Mouse (Mus musculus) megakaryocyte, adult 5-6 weeks (primary cell): ENCODE data around the gene Mepce. TPM values are rescaled to one million over a fixed set of nuclear protein-coding genes. Genes with fewer than 3 reads are reported as not detected.
"Not testable (repeated sequence)": the region's sequence is repeated elsewhere in the genome, so short reads cannot be mapped to it uniquely, and the experiment has no call there.

Experiments
- ATAC-seq: 2 replicates; pipeline ENCODE4 v1.8.0; 2016; ENCODE audit warnings: mild to moderate bottlenecking, inconsistent platforms; ENCODE audit not compliant: poor library complexity, severe bottlenecking
- total RNA-seq, 2 experiments: library from RNA; stranded (forward) in 1 of 2; stranded (reverse) in 1 of 2; fragments of 153-499, 151-499 nt in 1 of 2; fragments of 221-1000, 200-1000 nt in 1 of 2; gene quantifications; 2 replicates each; pipeline versions ENCODE4 v1.2.3 to v1.2.4; 2015 to 2017

Gene Mepce
- total RNA-seq, 2 experiments from 2014 or later: 16.2 to 24.0 TPM

DNA sequence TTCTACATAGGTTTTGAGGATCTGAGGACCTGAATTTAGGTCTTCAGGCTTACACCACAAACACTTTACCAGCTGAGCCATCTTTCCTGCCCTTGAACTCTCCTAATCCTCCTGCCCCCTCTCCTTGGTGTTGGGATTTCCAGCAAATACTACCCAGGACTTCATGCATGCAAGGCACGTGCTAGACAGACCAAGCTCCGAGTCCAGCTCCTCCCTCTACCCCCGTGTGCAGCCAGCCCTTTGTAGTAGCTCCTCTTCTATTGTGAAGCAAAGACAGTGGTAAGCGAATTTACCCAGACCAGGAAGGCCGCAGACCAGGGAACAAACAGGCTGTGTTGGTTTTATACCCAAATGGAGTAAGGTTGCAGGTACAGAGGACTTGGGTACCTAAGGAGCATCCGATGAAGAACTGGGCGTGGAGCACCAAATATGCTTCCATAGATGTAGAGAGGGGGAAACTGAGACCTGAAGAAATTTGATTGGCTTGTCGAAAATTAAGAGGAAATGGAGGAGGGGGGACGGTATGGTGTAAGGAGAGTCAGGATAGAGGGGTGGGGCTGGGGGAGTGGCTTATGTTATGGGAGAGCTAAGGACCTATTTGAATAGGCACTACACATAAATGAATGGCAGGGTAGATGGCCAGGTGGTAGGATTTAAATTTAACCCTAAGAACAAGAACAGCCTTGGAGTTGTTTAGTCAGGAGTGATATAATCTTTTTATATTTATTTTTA, 22.7 kb downstream of the Mepce start:
- no peak for ATAC-seq

DNA sequence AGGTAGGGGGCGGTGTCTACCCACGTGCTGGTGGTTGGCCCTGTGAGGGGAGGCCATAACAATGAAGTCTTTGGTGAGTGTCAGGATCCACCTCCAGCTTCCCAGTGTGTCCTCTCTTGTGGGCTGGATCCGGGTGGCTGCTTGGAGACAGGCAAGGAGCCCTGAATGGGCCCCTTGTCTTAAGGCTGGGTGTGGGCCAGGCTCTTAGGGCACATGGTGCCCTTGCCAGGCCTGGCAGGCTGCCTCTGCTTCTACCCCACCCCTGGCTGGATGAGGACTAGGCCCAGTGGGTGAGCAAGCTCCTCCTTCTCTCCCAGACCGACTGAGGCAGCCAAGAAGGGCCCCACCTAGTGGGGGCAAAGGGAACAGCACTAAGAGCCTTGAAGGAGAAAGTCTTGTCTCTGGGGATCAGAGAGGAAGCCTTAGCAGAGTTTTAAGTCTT, 27.5 kb downstream of the Mepce start:
- ATAC-seq: peak; percentile 87

DNA sequence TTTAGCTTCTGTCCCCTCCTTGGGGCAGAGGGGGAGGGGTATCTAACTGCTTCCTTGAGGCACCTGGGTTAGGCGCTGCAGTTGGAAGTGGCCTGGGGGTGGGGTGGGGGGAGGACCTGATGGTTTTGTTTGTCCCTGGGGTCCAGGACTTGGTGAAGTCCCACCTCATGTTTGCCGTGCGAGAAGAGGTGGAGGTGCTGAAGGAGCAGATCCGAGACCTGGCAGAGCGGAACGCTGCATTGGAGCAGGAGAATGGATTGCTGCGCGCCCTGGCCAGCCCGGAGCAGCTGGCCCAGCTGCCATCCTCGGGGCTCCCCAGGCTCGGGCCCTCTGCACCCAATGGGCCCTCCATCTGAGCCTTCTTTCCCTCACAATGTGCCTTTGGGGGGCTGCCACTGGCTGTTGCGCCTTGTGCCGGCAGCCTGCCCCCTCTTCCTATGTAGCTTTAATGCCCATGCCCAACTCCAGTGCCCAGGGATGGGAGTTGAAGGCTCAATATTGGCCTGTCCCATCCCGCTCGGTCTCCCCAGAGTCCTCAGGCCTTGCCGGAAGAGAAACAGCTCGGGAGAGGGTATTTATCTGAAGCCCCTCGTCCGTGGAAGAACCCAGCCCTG, 28.4 kb downstream of the Mepce start:
- ATAC-seq: no peak

DNA sequence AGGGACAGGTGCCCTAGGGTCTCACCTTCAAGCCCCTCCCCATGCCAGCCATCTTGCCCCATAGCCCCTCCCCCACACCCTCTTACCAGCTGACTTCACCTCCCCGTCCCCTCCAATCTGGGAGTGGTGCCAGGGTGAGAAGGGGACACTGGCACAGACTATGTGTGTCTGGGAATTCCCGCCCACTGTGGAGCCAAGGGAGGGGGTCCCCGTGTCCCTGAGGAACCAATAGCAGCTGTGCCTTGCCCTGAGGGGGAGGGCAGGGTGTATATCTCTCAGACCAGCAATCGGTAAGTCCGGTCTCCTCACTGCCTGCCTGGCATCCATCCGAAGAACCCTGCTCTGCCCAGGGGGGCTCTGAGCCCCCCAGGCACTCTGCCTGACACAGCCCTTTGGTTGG, 29.6 kb downstream of the Mepce start:
- no peak for ATAC-seq

DNA sequence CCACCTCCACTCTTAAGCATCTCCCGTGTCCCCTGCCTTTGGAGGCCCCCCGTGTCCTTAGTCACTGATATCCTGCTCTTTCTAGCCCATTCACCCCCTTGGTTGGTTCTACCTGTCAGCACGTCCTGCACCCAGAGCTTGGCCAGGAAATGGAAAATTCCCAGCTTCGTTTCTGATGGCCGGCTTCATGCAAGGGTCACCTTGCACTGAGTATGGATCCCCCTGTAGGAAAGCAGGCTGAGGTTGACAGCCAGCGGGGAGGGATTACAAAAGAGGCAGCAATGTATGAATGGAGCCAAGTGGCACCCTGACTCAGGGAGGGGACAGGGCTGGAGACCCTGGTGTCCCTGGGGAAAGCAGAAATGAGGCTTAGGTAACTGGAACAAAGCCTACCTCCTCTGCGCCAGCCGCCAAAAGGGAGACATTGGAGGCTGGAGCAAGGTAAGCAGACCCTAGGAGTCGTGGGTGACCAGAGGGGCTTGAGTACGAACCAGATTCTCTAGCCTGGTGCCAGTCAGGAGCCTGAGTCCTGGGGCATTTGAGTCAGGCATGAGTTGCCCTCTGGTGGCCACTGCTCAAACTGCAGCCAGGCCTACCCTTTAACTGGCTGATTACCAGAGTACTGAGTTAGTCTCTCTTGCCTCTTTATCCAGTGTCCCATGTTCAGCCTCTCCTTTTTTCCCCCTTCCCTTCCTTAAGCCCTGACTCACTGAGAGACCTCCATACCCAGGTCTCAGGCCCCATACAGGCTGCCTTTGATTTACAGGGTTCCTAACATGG, 30.4 kb downstream of the Mepce start:
- peak; percentile 87 for ATAC-seq

DNA sequence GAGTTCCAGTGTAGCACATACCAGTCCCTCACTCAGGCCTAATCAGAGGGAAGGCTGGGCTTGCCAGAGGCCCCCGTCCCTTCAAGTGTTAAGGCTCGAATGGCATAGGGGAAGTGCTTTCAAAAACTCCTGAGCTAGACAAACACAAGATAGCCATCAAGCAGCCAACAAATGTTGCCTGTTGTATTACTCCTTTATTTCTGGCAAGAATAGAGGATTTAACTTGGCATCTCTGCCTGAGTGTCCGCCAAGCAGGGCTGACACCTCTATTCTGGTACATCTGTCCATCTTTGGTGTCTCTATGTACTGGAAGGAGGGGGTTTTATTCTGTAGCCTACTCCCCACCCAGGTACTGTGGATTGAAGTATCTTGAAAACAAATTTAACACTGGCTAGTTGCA, 31.3 kb downstream of the Mepce start:
- no peak for ATAC-seq

DNA sequence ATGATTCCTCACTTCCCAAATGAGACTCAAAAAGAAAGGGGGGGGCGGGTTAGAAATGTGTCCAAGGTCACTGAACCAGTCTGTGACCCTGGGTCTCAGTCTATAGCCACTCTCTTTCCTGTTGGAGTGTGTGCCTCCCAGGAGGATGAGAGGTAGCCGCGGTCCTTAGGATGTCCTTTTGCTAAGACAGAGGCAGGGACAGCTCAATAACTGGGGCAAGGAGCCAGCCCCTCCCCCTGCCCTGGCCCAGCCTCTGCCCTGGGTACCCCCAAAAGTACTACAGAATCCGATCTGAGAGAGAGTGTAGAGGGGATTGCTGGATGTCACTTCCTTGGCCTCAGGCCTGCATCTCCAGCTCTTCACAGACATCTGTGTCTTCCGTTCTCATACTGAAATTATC, 32.0 kb downstream of the Mepce start:
- no peak for ATAC-seq

DNA sequence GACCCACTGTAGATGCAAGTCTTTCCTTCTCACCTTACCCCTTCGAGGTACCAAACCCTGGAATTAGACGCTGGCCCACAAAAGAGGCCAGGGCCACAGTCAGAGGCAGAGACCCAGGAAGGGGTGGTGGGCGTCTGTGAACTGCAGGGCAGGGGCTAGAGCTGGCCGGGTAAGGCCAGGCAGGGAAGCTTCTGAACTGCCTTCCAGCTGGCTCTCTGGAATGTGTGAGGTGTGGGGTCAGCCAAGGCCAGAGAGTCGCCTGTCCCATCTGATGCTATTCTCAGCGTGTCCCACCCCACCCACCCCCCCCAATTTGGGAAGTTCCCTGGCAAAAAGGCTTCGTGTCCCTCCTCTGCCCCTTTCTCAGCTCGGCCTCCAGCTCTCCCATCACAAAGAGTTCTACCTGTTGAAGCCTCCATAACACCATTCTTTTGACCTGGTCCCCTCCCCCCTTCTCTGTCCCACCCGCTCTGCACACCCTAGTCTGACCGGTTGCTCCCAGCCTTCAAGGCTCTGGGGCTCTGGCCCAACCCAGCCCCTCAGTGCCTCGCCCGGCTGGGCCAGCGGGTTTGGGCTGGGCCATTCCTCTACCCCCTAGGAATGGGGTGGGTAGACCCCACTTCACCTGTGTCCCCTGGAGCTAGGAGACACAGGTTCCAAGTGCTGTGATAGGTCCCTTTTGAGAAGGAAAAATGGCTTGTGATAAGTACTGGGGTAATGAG, 34.2 kb downstream of the Mepce start:
- ATAC-seq: no peak

DNA sequence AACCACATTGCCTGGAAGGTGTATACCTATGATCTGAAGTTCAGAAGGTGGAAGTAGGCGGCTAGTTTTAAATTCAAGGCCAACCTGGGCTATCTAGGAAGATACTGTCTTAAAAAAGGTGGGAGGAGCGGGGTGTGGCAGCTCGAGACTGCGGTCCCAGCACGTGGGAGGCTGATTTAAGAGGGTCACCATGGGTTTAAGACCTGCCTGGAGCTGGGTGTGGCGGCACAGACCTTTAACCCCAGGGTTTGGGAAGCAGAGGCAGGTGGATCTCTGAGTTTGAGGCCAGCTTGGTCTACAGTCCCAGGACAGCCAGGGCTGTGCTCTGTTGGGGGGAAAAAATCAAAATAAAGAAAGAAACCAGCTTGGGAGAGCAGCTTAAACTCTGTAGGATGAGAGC, 35.5 kb downstream of the Mepce start:
- no peak for ATAC-seq

DNA sequence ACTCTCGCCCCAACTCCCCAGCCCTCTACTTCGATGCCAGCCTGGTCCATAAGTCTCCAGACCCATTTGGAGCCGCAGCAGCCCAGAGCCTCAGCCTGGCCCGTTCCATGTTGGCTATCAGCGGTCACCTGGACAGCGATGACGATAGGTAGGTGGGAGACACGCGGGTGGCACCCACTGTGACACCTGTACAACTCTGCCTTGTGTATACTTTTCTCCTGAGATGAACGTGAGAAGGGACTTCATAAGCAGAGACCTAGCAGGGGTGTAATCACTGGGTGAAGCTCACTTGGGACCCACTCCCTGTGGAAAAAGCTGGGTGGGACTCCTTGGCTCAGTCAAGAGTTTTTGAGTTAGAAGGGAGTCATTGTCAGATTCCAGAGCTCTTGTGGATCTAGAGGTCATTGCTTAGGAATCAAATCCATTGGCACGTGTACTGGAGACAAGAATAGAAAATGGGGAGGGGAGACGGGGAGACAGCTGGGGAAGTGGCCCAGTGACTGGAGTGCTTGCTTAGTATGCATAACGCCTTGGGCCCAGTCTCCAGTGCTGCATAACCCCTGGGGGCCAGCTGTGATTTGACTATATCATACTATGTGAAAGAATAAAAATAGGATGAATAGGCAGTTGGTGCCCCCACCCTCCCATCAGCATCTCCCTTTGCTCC, 36.1 kb downstream of the Mepce start:
- no peak for ATAC-seq

DNA sequence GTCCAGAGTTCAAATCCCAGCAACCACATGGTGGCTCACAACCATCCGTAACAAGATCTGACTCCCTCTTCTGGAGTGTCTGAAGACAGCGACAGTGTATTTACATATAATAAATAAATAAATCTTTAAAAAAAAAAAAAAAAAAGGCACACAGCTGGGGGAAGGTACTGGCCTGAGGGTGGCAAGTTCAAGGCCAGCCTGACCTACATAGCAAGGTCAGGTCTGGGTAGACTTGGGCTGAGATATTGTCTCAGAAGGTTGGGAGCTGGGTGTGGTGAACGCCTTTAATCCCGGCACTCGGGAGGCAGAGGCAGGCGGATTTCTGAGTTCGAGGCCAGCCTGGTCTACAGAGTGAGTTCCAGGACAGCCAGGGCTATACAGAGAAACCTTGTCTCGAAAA, 37.2 kb downstream of the Mepce start:
- not testable (repeated sequence) for ATAC-seq

DNA sequence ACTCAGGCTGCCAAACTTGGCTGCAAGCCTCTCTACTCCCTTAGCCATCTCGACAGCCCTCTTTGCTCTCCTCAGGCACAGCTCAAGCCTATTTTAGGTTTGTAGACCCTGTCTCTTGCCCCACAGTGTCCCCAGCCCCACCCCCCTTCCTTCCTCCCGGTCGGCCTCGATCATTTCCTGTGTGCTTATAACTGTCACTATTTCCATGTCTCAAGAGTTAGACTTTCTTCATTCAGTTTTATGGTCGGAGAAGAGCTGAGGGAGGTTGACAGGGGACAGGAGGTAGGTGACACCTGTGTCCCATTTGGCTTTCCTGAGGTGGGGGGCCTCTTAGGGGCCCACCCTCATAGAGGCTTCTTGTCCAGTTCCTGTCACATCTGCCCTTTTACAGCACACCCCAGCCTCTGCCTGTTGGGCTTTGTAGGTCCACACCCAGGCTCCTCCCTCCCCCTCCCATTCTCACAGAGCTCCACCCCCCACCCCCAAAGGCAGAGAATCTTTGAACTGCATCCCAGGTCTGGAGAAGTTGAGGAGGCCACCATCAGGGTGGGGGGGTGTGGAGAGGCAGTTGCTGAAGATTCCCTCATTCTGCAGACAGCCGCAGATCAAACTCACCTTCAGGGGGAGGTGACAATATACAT, 38.1 kb downstream of the Mepce start:
- peak; percentile 19 for ATAC-seq

DNA sequence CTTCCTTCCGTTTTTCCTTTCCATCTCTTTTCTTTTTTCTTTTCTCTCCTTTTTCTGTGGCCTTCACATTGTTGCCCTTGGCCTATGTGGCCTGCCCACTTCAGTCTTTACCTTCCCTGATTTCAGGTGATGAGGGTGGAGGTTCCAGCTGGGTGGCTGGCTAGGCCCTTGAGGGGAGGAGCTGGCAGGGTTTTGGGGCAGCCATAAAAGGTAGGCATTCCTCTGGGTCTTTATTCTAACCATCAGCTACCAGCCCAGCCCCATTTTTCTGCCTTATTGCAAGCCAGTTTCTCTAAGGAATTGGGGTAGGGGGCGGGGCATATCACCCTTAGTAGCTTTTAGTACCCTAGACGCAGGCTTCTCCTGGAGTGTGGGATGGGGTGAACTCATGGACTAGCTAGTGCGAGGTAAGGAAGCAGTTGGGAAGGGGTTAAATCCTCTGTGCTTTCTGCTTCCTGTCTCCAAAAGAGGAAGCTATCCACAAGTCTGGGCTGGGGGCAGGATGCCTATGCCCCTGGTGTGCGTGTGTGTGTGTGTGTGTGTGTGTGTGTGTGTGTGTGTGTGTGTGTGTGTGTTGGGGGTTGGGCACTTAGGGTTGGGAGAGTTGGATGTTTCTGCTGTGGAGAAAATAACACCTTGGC, 39.2 kb downstream of the Mepce start:
- ATAC-seq: peak; percentile 41

DNA sequence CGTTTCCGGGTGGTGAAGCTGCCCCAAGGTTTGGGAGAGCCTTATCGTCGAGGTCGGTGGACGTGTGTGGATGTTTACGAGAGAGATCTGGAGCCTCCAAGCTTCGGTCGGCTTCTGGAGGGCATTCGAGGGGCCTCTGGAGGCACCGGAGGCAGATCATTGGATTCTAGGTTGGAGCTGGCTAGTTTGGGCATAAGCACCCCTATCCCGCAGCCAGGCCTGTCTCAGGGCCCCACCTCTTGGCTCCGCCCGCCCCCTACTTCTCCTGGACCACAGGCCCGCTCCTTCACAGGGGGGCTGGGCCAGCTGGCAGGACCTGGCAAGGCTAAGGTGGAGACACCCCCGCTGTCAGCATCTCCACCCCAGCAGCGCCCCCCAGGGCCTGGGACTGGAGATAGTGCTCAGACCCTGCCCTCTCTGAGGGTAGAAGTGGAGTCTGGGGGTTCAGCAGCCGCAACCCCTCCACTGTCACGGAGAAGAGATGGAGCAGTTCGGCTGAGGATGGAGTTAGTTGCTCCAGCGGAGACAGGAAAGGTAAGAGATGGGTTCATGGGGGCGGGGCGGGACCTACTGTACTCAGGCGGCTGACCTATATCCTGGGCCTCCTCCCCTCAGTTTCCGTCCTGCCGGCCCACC, 40.0 kb downstream of the Mepce start:
- ATAC-seq: peak; percentile 26

DNA sequence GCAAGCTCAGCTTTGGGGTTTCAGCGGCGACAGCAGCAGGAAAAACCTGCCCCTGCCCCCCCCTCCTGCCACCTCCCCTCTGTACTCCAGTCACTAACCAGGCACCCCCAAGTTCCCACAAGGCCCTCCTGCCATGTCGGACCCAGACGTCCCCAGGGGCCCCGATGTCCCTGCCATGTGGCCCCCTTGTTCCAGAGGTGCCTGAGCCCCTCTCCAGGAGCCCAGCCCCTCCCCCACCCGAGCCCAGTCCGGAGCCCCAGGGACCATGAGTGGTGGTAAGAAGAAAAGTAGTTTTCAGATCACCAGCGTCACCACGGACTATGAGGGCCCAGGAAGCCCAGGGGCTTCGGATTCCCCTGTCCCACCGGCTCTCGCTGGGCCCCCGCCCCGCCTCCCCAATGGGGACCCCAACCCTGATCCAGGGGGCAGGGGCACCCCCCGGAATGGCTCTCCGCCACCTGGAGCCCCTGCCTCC, 40.6 kb downstream of the Mepce start:
- no peak for ATAC-seq

DNA sequence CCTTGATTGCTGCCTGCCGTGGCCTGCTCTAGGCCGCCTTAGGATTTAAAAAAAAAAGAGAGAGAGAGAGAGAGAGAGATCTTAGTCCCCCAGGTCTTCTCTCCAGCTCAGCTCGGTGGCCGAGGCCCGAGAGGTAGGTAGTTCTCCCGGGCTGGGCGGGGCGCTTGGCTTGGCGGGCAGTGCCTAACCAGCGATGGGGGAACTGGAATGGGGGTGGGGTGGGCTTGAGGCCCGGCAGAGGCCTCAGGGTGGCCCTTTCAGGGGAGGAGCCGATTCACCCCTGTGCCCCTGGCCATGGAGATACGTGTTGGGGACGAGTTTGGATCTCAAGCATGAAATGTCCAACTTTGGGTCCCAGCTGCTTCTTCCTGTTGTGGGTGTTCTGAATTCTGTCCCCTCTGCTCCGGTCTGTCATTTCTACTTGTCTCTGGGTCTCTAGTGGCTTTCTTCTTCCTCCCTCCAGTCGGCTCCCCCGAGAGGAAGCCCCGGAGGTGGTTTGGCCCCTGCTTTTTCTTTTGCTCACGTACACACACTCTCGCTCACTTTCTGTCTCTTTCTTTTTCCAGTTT, 41.1 kb downstream of the Mepce start:
- peak; percentile 22; the same call in 1 of the 2 replicates for ATAC-seq

DNA sequence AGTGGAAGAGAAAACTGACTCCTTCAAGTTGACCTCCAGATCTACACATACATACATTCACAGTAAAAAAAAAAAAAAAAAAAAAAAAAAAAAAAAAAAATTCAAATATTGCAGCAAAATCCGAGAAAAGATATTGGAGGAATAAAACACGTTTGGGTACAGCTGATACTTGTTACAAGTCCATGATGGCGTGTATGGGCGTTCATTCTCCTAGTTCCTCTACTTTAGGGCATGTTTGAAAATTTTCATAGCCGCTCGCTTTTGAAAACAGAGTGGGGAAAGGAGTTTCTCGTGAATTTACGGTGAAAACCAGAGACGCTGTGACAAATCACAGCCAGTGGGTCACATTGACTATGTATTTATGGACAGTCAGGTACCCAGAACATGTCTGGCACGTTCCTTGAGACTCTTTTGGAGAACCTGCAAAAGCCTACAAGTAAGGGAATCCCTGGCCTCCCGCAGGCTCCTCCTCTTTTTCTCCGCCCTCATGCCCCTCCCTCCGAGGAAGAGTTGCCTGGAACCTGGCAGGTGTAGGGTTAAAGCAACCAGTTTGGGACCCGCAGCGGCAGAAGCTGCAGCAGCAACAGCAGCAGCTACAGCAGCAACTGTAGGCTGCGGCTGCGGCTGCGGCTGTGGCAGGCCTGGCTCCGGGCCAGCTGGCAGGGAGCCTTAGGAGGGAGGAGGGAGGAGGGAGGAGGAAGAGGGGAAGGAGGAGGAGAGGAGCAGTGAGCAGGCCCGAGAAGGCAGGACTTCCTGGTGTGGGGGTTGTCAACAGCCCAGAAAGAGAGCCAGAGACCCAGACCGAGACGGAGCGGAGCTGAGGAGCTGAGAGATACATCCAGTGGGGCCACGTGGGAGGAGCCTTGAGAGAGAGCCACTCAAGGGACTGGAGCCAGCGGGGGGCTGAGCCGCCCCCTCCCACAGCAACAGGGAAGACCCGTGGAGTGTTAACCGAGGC, 42.0 kb downstream of the Mepce start, which contains the start of gene Tsc22d4:
Gene Tsc22d4, plus strand, starts transcription at position 517 of the 958 bp plus-strand sequence.
- ATAC-seq: peak; percentile 60
